Mouse (Mus musculus) kidney, postnatal 0 days (tissue): Measurements from ENCODE around the gene Hspa2. TPM values are rescaled to one million over a fixed set of nuclear protein-coding genes. Genes with fewer than 3 reads are reported as not detected.
A peak's percentile ranks its signal among the peaks of the same experiment; 100 is the strongest.

Experiments used
- ATAC-seq: fragments of 200-750 bp; cut with Nextera tagmentation; replicated peaks from 2 replicates; pipeline ENCODE4 v1.8.0; 2017; ENCODE audit warnings: low read depth, moderate number of reproducible peaks, moderate TSS enrichment, moderate library complexity; ENCODE audit not compliant: low FRiP score
- DNase-seq: peaks from one replicate; pipeline ENCODE4 v3.0.0-alpha.2; 2016; ENCODE audit warnings: low spot score
- H3K27ac ChIP-seq: fragments of 300-500 bp; sonication (generic); 2 replicates; pipeline ENCODE4 v1.5.1; 2014; ENCODE audit warnings: mild to moderate bottlenecking
- H3K27me3 ChIP-seq: fragments of 300-500 bp; sonication (generic); 2 replicates; pipeline ENCODE4 v1.6.1; 2014; ENCODE audit warnings: low read length, mixed read lengths; ENCODE audit not compliant: insufficient read depth
- H3K36me3 ChIP-seq: fragments of 300-500 bp; sonication (generic); 2 replicates; pipeline ENCODE4 v1.6.1; 2014; ENCODE audit warnings: low read length, mixed read lengths; ENCODE audit not compliant: insufficient read depth
- H3K4me1 ChIP-seq: fragments of 300-500 bp; sonication (generic); replicated peaks from 2 replicates; pipeline ENCODE4 v1.6.1; 2014; ENCODE audit warnings: antibody characterized with exemption, low read length, mixed read lengths; ENCODE audit not compliant: insufficient read depth
- H3K4me2 ChIP-seq: fragments of 300-500 bp; sonication (generic); 2 replicates; pipeline ENCODE4 v1.6.1; 2014; ENCODE audit warnings: mild to moderate bottlenecking, low read length, moderate library complexity, mixed read lengths
- H3K4me3 ChIP-seq: fragments of 300-500 bp; sonication (generic); replicated peaks from 2 replicates; pipeline ENCODE4 v1.5.1; 2014; ENCODE audit warnings: low read depth, low read length
- H3K9ac ChIP-seq: fragments of 300-500 bp; sonication (generic); 2 replicates; pipeline ENCODE4 v1.6.1; 2014; ENCODE audit warnings: low read depth, low read length
- H3K9me3 ChIP-seq: fragments of 300-500 bp; sonication (generic); replicated peaks from 2 replicates; pipeline ENCODE4 v1.6.1; 2016; ENCODE audit warnings: low read length, inconsistent platforms, mixed read lengths
- CTCF ChIP-seq: IDR thresholded peaks from 2 replicates; pipeline ENCODE4 v1.5.1; 2016; ENCODE audit warnings: antibody characterized with exemption, low read depth, mild to moderate bottlenecking, moderate library complexity
- WGBS: fragments of 180-500 bp; shearing (Covaris S2); extraction: QIAGEN DNeasy Blood & Tissue Kit; methylation state at CpG from one replicate; pipeline ENCODE4 v1.1.7; 2014; 5-methylcytosine and 5-hydroxymethylcytosine counted together
- polyA plus RNA-seq: library from polyadenylated mRNA; unstranded; fragments of >200 nt; fragmentation: Nextera tagmentation; extraction: Ambion mirVana; gene quantifications from 2 replicates; pipeline ENCODE4 v1.2.1, GENCODE M21; 2015

Gene Hspa2
- polyA plus RNA-seq, 1 experiment from 2014 or later, result 12.4 TPM

DNA sequence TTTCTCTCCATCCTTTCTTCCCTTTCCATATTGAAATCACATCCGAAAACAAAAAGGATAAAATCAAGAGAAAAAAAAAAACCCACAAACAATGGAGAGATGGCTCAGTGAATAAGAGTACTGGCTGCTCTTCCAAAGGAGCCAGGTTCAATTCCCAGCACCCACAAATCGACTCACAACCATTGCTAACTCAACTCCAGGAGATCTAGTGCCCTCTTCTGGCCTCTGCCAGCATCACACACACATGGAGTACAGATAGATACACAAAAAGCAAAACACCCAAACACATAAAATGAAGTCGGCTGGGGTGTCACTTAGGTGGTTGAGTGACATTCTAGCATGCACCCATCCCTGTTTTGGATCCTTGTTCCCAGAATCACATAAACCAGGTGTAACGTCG, 14.4 kb downstream of the Hspa2 start:
- no peak overlapping the region for H3K27ac ChIP-seq
- no peak overlapping the region for H3K9ac ChIP-seq
- ATAC-seq (no peak), DNase-seq (no peak)
- TF ChIP-seq CTCF, result peak; percentile 20; the same call in 1 of the 2 replicates
- no peaks in the 10 kb centered on the region for H3K36me3 ChIP-seq
- no peak overlapping the region for H3K4me2 ChIP-seq
- 94% methylated on average over 5 of the region's 5 CpGs for WGBS
- H3K27me3 ChIP-seq, result no peaks in the 10 kb centered on the region
- no peak overlapping the region for H3K4me3 ChIP-seq
- 0 out of 2 replicates have a peak, but pooled peaks cover 5% of the 10 kb centered on the region for H3K4me1 ChIP-seq
- no peaks in the 10 kb centered on the region for H3K9me3 ChIP-seq

DNA sequence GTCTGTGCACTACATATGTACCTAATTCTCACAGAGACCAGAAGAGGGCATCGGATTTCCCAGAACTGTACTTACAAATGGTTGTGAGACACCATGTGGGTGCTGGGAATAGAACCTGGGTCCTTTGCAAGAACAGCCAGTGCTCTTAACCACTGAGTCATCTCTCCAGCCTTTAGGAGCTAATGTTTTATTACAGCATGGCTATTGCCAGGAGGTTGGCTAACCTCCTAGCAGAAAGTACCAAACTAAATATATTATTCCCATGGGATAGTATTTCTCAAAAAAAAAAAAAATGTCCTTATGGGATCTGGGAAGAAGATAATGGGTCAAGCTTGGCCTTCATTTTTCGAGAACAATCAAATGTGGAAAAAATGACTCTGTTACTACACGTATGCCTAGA, 21.3 kb downstream of the Hspa2 start:
- no peak for TF ChIP-seq CTCF
- no peak overlapping the region for H3K4me3 ChIP-seq
- no peaks in the 10 kb centered on the region for H3K27me3 ChIP-seq
- H3K4me2 ChIP-seq, result no peak overlapping the region
- WGBS, result 93% methylated on average over 3 of the region's 3 CpGs
- H3K27ac ChIP-seq, result no peak overlapping the region
- no peak overlapping the region for H3K9ac ChIP-seq
- no peaks in the 10 kb centered on the region for H3K9me3 ChIP-seq
- H3K4me1 ChIP-seq, result no peaks in the 10 kb centered on the region
- no peaks in the 10 kb centered on the region for H3K36me3 ChIP-seq
- ATAC-seq, result no peak
- DNase-seq, result no peak

DNA sequence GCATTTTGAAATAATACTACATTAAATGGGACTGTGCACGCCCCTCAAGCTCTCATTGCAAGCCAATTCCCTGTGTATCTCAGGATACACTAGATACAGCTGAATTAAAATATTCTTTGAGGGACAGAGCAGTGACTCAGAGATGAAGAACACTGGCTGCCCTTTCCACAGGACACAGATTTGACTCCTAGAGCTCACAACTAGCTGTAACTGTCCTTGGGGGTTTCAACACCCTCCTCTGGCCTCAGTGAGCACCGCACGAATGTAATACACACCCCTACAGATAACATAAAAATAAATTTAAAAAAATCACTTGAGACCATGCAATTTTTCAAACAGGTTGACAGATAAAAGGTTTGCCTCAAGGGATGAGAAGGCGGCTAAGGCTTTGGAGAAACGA, 23.6 kb downstream of the Hspa2 start:
- DNase-seq (no peak), ATAC-seq (no peak)
- no peaks in the 10 kb centered on the region for H3K27me3 ChIP-seq
- no peak overlapping the region for H3K27ac ChIP-seq
- no peak overlapping the region for H3K4me3 ChIP-seq
- H3K4me2 ChIP-seq, result no peak overlapping the region
- H3K4me1 ChIP-seq, result no peaks in the 10 kb centered on the region
- no peaks in the 10 kb centered on the region for H3K9me3 ChIP-seq
- H3K36me3 ChIP-seq, result no peaks in the 10 kb centered on the region
- H3K9ac ChIP-seq, result no peak overlapping the region
- TF ChIP-seq CTCF, result no peak
- WGBS, result 40% methylated on average over 5 of the region's 5 CpGs

- TF ChIP-seq CTCF, result no peak
- DNase-seq, result no peak
- no peak overlapping the region for H3K4me3 ChIP-seq
- H3K27me3 ChIP-seq, result no peaks in the 10 kb centered on the region
- no peak overlapping the region for H3K4me2 ChIP-seq
- no peak overlapping the region for H3K9ac ChIP-seq
- H3K36me3 ChIP-seq, result no peaks in the 10 kb centered on the region
- no peak for ATAC-seq
- 47% methylated on average over 5 of the region's 5 CpGs for WGBS
- no peaks in the 10 kb centered on the region for H3K4me1 ChIP-seq
- no peaks in the 10 kb centered on the region for H3K9me3 ChIP-seq
- H3K27ac ChIP-seq, result no peak overlapping the region
Observed at GRCm38 (mm10) chr12:76430879-76431406, 27.0 kb downstream of the Hspa2 start.

GRCm38 (mm10) chr12:76431431-76431830, 27.5 kb downstream of the Hspa2 start:
- no peak for DNase-seq
- no peak overlapping the region for H3K4me2 ChIP-seq
- WGBS, result 88% methylated on average over 6 of the region's 6 CpGs
- no peak overlapping the region for H3K27ac ChIP-seq
- H3K9me3 ChIP-seq, result no peaks in the 10 kb centered on the region
- no peaks in the 10 kb centered on the region for H3K4me1 ChIP-seq
- no peaks in the 10 kb centered on the region for H3K36me3 ChIP-seq
- no peaks in the 10 kb centered on the region for H3K27me3 ChIP-seq
- no peak overlapping the region for H3K4me3 ChIP-seq
- no peak overlapping the region for H3K9ac ChIP-seq
- no peak for TF ChIP-seq CTCF
- ATAC-seq, result no peak

GRCm38 (mm10) chr12:76434111-76434510, 30.1 kb downstream of the Hspa2 start:
- H3K9me3 ChIP-seq, result no peaks in the 10 kb centered on the region
- no peak for ATAC-seq
- H3K4me2 ChIP-seq, result no peak overlapping the region
- H3K4me1 ChIP-seq, result no peaks in the 10 kb centered on the region
- no peaks in the 10 kb centered on the region for H3K36me3 ChIP-seq
- no peaks in the 10 kb centered on the region for H3K27me3 ChIP-seq
- WGBS, result 40% methylated on average over 7 of the region's 7 CpGs
- H3K9ac ChIP-seq, result no peak overlapping the region
- no peak for DNase-seq
- no peak overlapping the region for H3K27ac ChIP-seq
- TF ChIP-seq CTCF, result no peak
- H3K4me3 ChIP-seq, result no peak overlapping the region

- Histone ChIP-seq H3K9me3 (no peaks in the 10 kb centered on the region), H3K27me3 (no peaks in the 10 kb centered on the region), H3K4me2 (peak overlapping the region; percentile 81), H3K9ac (peak overlapping the region; percentile 55; the same call in 1 of the 2 replicates), H3K36me3 (no peaks in the 10 kb centered on the region), H3K4me1 (no peaks in the 10 kb centered on the region), H3K4me3 (peak overlapping the region; percentile 31), H3K27ac (no peak overlapping the region)
- no peak for TF ChIP-seq CTCF
- DNase-seq (no peak), ATAC-seq (peak; percentile 66; the same call in 1 of the 2 replicates)
- 3% methylated on average over 17 of the region's 17 CpGs for WGBS
Observed at GRCm38 (mm10) chr12:76435084-76435483, 31.1 kb downstream of the Hspa2 start.
